Mouse (Mus musculus): ENCODE results near the gene Fam181a. TPM values are rescaled to one million over a fixed set of nuclear protein-coding genes. Genes with fewer than 3 reads are reported as not detected.

Gene Fam181a
- not detected in 2 replicates for polyA plus RNA-seq (2012; rRNA removed)

- no peaks in the 10 kb centered on the region for H3K4me1 ChIP-seq (replicated peaks; ENCODE audit: control insufficient read depth, insufficient read depth, low read length)
- H3K4me3 ChIP-seq (ENCODE audit: control insufficient read depth, insufficient read depth, low read length), result no peak within 1 kb of the TSS
- H3K27ac ChIP-seq (ENCODE audit: control insufficient read depth, insufficient read depth, low read length), result no peak within 1 kb of the TSS
- DNase-seq, result no peak
- no peaks in the 10 kb centered on the region for H3K36me3 ChIP-seq (ENCODE audit: control insufficient read depth, insufficient read depth, low read length)
- WGBS, result 74% methylated on average over 2 of the region's 2 CpGs
- H3K27me3 ChIP-seq (ENCODE audit: control insufficient read depth, insufficient read depth, low read length), result no peaks in the 10 kb centered on the region; the same call in 1 of the 2 replicates
- TF ChIP-seq CTCF (IDR thresholded peaks at IDR 0.05; ENCODE audit: borderline replicate concordance, control insufficient read depth, extremely low read depth, insufficient read depth, low read length, poor library complexity) (no peak), POLR2A (IDR thresholded peaks at IDR 0.05; ENCODE audit: control insufficient read depth, extremely low read depth, insufficient read depth, low read length, poor library complexity) (no peak)
Measured at GRCm38 (mm10) chr12:103310744-103311267, at the start of gene Fam181a. Gene Fam181a (plus strand): TSS chr12:103310975.

GRCm38 (mm10) chr12:103262017-103262865, 48.5 kb upstream of the Fam181a start:
- TF ChIP-seq POLR2A (IDR thresholded peaks at IDR 0.05; ENCODE audit: control insufficient read depth, extremely low read depth, insufficient read depth, low read length, poor library complexity) (no peak), CTCF (IDR thresholded peaks at IDR 0.05; ENCODE audit: borderline replicate concordance, control insufficient read depth, extremely low read depth, insufficient read depth, low read length, poor library complexity) (peak; percentile 38; the same call in 1 of the 2 replicates)
- no peak overlapping the region for H3K4me3 ChIP-seq (ENCODE audit: control insufficient read depth, insufficient read depth, low read length)
- no peaks in the 10 kb centered on the region for H3K4me1 ChIP-seq (replicated peaks; ENCODE audit: control insufficient read depth, insufficient read depth, low read length)
- no peak for DNase-seq
- H3K27me3 ChIP-seq (ENCODE audit: control insufficient read depth, insufficient read depth, low read length), result no peaks in the 10 kb centered on the region
- H3K27ac ChIP-seq (ENCODE audit: control insufficient read depth, insufficient read depth, low read length), result no peak overlapping the region
- no peaks in the 10 kb centered on the region for H3K36me3 ChIP-seq (ENCODE audit: control insufficient read depth, insufficient read depth, low read length)
- WGBS, result 70% methylated on average over 13 of the region's 13 CpGs

- TF ChIP-seq POLR2A (IDR thresholded peaks at IDR 0.05; ENCODE audit: control insufficient read depth, extremely low read depth, insufficient read depth, low read length, poor library complexity) (no peak), CTCF (IDR thresholded peaks at IDR 0.05; ENCODE audit: borderline replicate concordance, control insufficient read depth, extremely low read depth, insufficient read depth, low read length, poor library complexity) (no peak)
- DNase-seq, result no peak
- Histone ChIP-seq H3K27ac (ENCODE audit: control insufficient read depth, insufficient read depth, low read length) (no peak overlapping the region), H3K36me3 (ENCODE audit: control insufficient read depth, insufficient read depth, low read length) (no peaks in the 10 kb centered on the region), H3K4me3 (ENCODE audit: control insufficient read depth, insufficient read depth, low read length) (no peak overlapping the region), H3K4me1 (replicated peaks; ENCODE audit: control insufficient read depth, insufficient read depth, low read length) (peaks cover 2% of the 10 kb centered on the region; the same call in 1 of the 2 replicates), H3K27me3 (ENCODE audit: control insufficient read depth, insufficient read depth, low read length) (no peaks in the 10 kb centered on the region)
- WGBS, result 35% methylated on average over 3 of the region's 3 CpGs
Measured at GRCm38 (mm10) chr12:103266605-103267004, 44.2 kb upstream of the Fam181a start.

- no peak overlapping the region for H3K4me3 ChIP-seq (ENCODE audit: control insufficient read depth, insufficient read depth, low read length)
- 91% methylated on average over 3 of the region's 3 CpGs for WGBS
- H3K27me3 ChIP-seq (ENCODE audit: control insufficient read depth, insufficient read depth, low read length), result no peaks in the 10 kb centered on the region
Measured at GRCm38 (mm10) chr12:103272176-103272575, 38.6 kb upstream of the Fam181a start.

GRCm38 (mm10) chr12:103273051-103273450, 37.7 kb upstream of the Fam181a start:
- Histone ChIP-seq H3K36me3 (ENCODE audit: control insufficient read depth, insufficient read depth, low read length) (no peaks in the 10 kb centered on the region), H3K27me3 (ENCODE audit: control insufficient read depth, insufficient read depth, low read length) (no peaks in the 10 kb centered on the region), H3K27ac (ENCODE audit: control insufficient read depth, insufficient read depth, low read length) (no peak overlapping the region), H3K4me3 (ENCODE audit: control insufficient read depth, insufficient read depth, low read length) (no peak overlapping the region), H3K4me1 (replicated peaks; ENCODE audit: control insufficient read depth, insufficient read depth, low read length) (peaks cover 1% of the 10 kb centered on the region; the same call in 1 of the 2 replicates)
- TF ChIP-seq POLR2A (IDR thresholded peaks at IDR 0.05; ENCODE audit: control insufficient read depth, extremely low read depth, insufficient read depth, low read length, poor library complexity) (no peak), CTCF (IDR thresholded peaks at IDR 0.05; ENCODE audit: borderline replicate concordance, control insufficient read depth, extremely low read depth, insufficient read depth, low read length, poor library complexity) (no peak)
- DNase-seq, result no peak
- 61% methylated on average over 6 of the region's 6 CpGs for WGBS

More at GRCm38 (mm10) chr12:103272176-103272575, 38.6 kb upstream of the Fam181a start:
- no peak for DNase-seq
- H3K36me3 ChIP-seq (ENCODE audit: control insufficient read depth, insufficient read depth, low read length), result no peaks in the 10 kb centered on the region
- peaks cover 2% of the 10 kb centered on the region; the same call in 1 of the 2 replicates for H3K4me1 ChIP-seq (replicated peaks; ENCODE audit: control insufficient read depth, insufficient read depth, low read length)
- H3K27ac ChIP-seq (ENCODE audit: control insufficient read depth, insufficient read depth, low read length), result no peak overlapping the region
- TF ChIP-seq POLR2A (IDR thresholded peaks at IDR 0.05; ENCODE audit: control insufficient read depth, extremely low read depth, insufficient read depth, low read length, poor library complexity), result no peak
- no peak for TF ChIP-seq CTCF (IDR thresholded peaks at IDR 0.05; ENCODE audit: borderline replicate concordance, control insufficient read depth, extremely low read depth, insufficient read depth, low read length, poor library complexity)

GRCm38 (mm10) chr12:103273732-103274131, 37.0 kb upstream of the Fam181a start:
- WGBS, result 88% methylated on average over 2 of the region's 2 CpGs
- H3K27ac ChIP-seq (ENCODE audit: control insufficient read depth, insufficient read depth, low read length), result no peak overlapping the region
- H3K27me3 ChIP-seq (ENCODE audit: control insufficient read depth, insufficient read depth, low read length), result no peaks in the 10 kb centered on the region
- TF ChIP-seq POLR2A (IDR thresholded peaks at IDR 0.05; ENCODE audit: control insufficient read depth, extremely low read depth, insufficient read depth, low read length, poor library complexity), result no peak
- TF ChIP-seq CTCF (IDR thresholded peaks at IDR 0.05; ENCODE audit: borderline replicate concordance, control insufficient read depth, extremely low read depth, insufficient read depth, low read length, poor library complexity), result no peak
- no peaks in the 10 kb centered on the region for H3K4me1 ChIP-seq (replicated peaks; ENCODE audit: control insufficient read depth, insufficient read depth, low read length)
- DNase-seq, result no peak
- no peaks in the 10 kb centered on the region for H3K36me3 ChIP-seq (ENCODE audit: control insufficient read depth, insufficient read depth, low read length)
- no peak overlapping the region for H3K4me3 ChIP-seq (ENCODE audit: control insufficient read depth, insufficient read depth, low read length)

All from thymus, adult 2 months (tissue).